Mouse (Mus musculus) heart, postnatal 10 days (tissue): Measurements from ENCODE around the gene Ufsp2. TPM values are rescaled to one million over a fixed set of nuclear protein-coding genes. Genes with fewer than 3 reads are reported as not detected.

Experiments used
- DNase-seq, 2 experiments: peaks; one replicate each; pipeline ENCODE4 v3.0.0; 2021
- intact Hi-C: fragments of 180-260 bp; cut with DNase I; formaldehyde crosslinking; loops from one replicate; pipeline ENCODE4 v1.15.1; 2025
- total RNA-seq, 2 experiments: library from RNA; stranded (reverse); gene quantifications; 2 replicates each; pipeline ENCODE4 v1.2.3; 2021

Ufsp2 gene
- 10 to 100 TPM; 29.9 to 40.9 TPM for total RNA-seq

DNA sequence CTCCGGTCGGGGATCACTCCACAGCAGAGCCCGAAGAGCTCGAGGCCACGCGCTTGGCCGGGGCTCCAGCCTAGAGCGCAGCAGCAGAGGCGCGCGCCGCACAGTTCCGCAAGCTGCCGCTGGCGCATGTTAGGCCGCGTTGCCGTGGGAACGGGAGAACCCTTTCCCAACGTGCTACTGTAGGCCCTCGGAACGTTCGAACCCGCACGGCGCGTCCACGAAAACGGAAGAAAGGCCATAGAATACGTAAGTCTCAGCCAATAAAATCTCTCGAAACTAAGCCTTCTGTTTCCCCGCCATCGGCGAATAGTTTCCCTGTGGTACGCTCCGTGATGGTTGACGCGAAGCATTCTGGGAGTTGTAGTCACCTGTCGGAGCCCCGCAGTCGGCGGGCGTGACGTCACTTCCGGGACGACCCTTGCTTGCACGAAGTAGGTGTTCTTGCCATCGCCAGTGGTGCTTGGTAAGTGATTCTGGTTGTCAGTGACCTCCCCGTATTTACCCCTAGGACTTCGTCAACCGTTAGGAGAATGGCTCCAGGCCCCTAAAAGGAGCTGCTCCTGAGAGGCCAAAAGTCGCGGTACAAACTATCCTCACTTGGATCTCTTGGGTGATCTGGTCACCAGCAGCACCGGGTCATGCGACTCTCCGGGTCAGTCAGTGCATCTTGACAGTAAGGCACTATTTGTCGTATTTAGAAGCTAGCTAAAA is at the start of gene Ufsp2, which contains the start of gene 1700029J07Rik:
Gene Ufsp2, plus strand, starts transcription at position 403 of the 711 bp plus-strand sequence.
Gene 1700029J07Rik, minus strand, starts transcription at position 127 of the 711 bp plus-strand sequence.
- intact Hi-C loops = no loop called here
- DNase-seq = peak; percentile 98 to 99

DNA sequence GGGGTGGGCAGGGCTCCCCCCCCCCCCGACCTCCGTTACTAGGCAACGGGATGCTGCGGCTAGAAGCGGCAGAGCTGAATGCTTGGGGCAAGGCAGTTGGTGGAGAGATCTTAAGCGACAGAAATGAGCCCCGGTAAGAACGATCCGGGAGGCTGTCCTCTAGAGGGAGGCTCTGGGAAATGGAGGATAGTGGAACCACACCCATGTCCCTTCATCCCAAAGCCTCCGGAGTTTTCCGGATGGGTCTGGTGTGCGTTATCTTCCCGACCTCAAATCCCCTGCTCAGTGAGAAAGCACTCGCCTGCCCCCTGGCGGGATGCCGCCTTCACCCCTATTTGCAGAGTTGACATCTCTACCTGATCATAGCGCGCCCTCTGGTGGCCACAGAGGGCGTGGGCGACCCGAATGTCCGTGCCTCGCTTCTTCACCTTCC is 40.7 kb upstream of the Ufsp2 start, which contains the start of gene Ccdc110:
Gene Ccdc110, plus strand, starts transcription at position 38 of the 433 bp plus-strand sequence.
- intact Hi-C loops = loop anchor here (1.0 to 5.0 kb wide), 7 partner anchors 47 to 572 kb away; partner anchors contain the start of gene Pdlim3
- peak; percentile 95 to 99 for DNase-seq

DNA sequence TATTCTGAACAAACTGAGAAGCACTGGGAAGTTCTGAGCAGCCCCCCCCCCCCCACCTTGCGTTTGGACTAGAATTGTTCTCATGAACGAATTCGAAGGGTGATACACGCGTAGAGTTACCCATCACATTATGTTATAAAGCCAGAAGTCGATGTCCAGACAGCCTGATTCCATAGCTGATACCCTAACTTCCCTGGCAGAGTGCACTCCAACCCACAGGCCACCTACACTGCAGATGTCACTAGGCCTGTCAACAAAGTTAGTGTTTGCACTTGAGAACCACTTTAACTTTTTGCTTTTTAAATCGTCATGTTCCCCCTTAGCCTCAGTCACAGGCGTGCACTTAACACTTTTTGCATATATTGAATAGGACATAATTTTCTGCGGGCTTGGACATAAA is 38.3 kb upstream of the Ufsp2 start:
- intact Hi-C loops = loop anchor here (5.0 kb wide), 2 partner anchors 500 to 575 kb away; no protein-coding TSS in a partner anchor
- DNase-seq = no peak

DNA sequence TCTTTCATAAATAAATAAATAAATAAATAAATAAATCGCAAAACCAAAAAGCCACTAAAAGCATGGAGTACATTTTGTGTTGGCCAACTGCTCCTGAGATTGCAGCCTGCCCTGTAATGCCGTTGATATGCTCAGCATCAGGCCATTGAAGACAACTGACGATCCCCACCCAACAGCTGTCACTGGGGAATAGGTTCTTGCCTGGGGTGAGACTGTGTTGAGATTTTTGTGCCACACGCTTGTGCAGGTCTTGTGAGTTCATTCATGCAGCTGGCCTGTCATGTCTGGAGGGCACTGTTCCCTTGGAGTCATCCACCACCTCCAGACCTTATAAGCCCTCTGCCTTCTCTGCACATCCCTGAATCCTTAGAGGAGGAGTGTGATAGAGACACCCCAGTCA is 29.0 kb upstream of the Ufsp2 start:
- intact Hi-C loops = no loop called here
- no peak for DNase-seq

DNA sequence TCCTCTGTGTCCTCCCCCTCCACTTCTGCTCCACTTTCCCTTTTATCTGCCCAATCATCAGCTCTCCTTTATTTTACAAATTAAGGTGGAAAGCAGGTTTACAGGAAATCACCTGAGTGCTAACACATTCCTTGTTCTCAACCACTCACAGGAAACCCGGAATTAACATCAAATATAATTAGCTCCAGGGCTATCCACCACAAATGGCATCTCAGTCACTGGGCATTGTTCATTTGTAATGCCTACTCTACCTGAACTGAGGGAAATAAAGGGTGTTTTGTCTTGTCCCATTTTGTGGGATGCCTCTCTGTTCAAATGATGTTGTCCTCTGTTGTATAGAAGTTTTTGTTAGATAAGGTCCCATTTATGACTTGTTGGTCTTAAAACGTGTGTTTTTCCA is 24.7 kb upstream of the Ufsp2 start:
- DNase-seq = no peak
- intact Hi-C loops = no loop called here

DNA sequence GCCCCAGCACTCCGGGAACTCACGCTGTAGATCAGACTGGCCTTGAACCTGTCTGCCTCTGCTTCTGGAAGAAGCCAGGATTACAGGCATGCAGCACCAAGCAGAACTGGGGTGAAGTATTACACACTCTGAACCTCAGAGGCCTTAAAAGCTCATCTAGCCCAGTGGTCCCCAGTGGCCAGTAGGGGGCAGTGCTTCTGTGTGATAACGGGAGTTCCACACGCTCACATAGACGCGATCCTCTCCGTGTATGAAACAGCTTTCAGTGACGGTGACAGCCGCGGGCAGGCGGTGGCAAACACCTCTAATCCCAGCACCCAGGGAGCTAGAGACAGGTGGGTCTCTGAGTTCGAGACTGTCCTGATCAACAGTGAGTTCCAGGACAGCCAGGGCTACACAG is 4.4 kb upstream of the Ufsp2 start:
- DNase-seq = no peak
- intact Hi-C loops = no loop called here

DNA sequence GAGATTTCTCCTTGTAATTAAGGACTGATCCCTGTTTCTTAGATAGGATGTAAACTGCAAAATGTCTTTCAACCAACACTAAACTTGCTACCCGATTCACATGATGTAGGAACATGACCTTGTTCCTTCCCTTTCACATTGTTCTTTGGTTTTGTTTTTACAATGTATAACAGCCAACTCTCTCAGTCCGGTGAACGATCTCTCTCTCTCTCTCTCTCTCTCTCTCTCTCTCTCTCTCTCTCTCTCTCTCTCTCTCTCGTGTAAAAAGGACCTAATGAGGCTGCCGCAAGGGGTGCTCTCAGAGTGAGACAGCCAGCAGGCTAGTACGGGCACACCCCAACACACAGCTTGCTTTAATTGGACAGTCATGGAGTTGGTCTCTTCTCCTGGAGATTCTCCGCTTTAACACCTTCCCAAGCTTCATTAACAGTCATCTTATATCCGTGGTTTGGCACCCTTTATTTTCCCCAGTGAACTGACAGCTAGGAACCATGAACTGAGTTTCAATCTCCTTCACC is 1.3 kb upstream of the Ufsp2 start:
- no peak for DNase-seq
- intact Hi-C loops = no loop called here

DNA sequence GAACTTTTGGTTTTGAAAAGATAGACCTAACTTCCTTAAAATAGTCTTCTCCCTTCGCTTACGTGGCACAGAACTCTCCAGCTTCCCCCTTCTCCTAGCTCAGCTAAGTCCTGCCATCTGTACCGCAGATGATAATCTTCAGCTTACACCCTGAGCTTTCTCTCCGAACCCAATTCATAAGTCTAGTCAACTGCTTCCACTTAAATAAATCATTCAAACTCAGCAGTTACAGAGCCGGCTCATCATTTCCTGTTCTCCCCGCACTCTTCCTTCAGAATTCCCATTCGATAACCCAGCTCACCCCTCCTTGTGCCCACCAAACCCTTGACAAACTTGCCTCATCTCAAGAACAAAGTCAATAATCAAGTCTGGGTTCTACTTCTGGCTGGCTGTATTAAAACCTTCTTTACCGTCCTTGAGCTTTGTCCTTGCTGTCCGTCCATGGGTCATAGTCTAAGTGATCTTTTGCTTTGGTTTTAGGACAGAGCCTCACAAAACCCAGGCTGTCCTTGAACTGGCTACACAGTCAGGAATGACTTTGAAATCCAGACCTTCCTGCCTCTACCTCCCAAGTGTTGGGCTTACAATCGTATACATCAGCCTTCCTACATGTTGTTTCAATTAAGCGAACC is 625 bp downstream of the Ufsp2 start:
- no peak for DNase-seq
- intact Hi-C loops = no loop called here

DNA sequence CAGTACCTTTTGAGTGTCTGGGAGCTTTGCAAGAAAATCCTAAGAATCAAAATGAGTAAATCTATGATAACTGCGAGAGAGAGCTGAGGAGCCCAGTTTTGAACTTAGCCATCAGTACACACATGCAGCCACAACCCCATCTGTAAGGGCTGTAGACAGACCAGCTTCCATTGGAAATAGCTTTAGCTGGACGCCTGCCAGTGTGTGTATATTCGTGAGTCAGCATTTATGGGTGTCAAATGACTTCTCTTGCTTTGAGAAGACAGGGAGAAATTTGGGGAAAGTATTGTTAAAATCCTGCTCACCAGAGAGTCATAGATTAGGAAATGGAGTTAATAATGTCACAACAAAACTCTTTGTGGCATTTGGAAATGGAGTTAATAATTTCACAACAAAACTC is 11.3 kb downstream of the Ufsp2 start:
- intact Hi-C loops = no loop called here

DNA sequence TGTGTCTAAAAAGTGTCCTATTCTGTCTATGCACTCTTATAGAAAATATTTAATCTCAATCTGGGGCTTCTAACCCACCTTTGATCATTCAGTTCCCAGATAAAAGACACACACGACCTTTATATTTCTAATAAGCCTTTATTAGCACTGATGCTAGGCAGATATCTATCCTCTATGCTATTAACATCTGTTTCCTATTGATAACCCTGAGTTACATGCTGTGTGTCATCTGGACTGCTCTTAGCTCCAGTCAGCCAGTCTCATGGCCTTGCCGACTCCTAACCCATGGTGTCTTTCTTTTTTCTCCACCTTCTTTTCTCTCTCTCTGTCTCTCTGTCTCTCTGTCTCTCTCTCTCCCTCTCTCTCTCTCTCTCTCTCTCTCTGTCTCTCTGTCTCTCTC is 12.9 kb downstream of the Ufsp2 start:
- intact Hi-C loops = no loop called here
- no peak for DNase-seq

More for the DNA sequence above, 11.3 kb downstream of the Ufsp2 start:
- no peak for DNase-seq

DNA sequence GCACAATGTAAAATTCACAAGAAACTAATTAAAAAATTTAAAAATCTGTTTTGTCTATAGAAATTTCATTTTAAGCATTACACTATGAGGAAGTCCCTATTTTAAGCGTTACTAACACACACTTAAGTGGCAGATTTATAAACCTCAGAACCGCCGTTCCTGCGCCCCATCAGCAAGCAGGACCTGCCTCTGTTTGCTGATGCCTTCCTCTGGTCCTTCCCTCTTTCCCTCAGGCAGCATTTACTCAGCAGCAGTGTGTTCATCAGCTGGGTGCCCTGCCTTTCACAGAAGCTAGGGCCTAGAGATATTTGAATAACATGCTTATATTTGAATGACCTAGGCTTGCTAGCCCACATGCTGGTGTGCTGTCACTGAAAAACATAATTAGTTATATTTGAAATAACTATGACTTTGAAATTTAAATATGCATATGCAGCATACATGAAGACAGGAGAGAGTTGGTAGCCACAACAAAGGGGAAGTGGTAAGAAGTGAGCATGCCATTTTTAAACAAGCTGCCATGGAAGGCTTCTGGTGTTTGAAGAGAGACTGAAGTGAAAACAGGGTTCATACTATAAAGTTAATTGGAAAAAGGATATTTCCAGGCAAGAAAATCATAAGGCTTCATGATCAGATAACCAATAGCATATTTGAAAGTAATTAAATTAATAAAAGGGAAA is 15.4 kb downstream of the Ufsp2 start:
- no peak for DNase-seq
- intact Hi-C loops = no loop called here

DNA sequence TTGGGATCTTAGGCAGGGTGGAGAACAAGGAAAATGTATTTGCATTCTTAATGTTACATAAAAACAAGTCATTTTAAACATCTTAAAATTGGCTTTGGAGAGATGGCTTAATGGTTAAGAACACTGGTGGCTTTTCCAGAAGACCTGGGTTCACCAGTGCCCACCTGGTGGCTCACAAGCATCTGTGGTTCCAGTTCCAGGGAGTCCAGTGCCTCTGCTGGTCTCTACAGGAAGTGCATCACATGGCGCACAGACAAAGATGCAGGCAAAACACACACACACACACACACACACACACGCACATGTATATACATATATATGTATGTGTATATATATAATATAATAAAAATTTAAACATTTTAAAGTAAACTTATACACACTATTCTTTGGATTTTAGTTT is 18.8 kb downstream of the Ufsp2 start:
- intact Hi-C loops = no loop called here
- DNase-seq = peak in 1 of 2 experiments; percentile 23

DNA sequence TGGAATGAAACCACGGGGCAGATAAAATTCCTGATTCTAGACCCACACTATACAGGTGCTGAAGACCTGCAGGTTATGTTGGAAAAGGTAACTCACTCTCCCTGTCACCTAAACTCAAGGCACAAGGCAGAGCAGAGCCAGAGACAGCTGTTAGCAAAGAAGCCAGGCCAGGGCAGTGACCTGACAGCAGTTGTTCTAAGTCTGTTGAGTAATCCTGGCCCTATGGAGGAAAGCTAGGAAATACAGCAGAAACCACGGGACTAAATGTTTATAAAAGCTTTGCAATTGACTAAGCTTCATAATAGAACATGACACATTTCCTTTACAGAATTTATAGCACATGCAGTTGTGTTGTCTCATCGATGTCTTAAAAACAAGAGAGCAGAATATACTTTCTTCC is 20.2 kb downstream of the Ufsp2 start:
- DNase-seq = no peak
- intact Hi-C loops = no loop called here

DNA sequence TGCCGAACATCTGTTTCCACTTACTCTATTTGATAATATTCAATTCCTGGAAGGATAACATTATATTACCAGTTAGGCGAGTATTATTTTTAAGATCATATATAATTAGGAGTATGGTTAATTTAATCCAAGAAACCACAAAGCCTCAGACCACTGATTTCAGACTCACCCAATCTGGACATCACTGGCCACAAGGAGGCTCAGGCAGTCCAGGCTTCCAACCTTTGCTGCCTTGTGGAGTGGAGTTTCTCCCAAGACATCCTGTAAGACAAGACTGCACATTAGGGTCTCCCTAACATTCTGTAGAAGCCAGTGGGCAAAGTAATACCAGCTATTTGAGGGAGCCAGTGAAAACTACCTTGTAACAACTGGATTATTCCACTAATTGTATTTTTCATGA is 22.9 kb downstream of the Ufsp2 start:
- intact Hi-C loops = loop anchor here (1.0 kb wide), 1 partner anchor 151 kb away; no protein-coding TSS in a partner anchor
- DNase-seq = no peak

DNA sequence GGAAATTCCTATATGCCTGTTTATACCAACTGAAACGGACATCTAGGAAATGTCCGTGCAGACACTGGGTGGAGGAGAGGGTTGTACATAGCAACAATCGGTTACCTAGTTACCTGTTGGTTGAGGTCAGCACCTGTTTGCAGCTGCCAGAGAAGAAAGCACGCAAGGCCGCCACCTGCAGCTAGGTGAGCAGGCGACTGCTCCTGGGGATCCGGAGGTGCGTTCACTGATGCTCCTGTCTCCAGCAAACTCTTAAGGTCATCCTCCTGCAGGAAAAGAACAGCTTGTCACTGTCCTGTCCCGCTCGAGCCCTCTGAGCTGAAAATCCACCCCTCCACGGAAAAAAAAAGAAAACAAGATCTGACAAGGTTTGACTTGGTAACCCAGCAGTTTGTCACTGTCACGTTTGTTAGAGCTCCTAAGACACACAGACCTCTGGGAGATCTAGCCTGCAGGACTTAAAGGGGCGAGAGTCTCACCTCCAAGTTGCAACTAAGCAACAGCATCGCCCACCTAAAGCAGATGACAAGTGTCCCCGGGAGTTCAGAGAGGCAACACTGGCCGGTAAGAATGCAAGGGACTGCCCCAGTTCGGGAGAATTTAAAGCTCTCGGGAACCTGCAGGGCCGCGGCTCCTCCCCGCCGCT is 23.9 kb downstream of the Ufsp2 start, which contains the start of gene Lrp2bp:
Gene Lrp2bp, plus strand, starts transcription at position 166 of the 646 bp plus-strand sequence.
- peak in 1 of 2 experiments; percentile 41 for DNase-seq
- intact Hi-C loops = no loop called here

DNA sequence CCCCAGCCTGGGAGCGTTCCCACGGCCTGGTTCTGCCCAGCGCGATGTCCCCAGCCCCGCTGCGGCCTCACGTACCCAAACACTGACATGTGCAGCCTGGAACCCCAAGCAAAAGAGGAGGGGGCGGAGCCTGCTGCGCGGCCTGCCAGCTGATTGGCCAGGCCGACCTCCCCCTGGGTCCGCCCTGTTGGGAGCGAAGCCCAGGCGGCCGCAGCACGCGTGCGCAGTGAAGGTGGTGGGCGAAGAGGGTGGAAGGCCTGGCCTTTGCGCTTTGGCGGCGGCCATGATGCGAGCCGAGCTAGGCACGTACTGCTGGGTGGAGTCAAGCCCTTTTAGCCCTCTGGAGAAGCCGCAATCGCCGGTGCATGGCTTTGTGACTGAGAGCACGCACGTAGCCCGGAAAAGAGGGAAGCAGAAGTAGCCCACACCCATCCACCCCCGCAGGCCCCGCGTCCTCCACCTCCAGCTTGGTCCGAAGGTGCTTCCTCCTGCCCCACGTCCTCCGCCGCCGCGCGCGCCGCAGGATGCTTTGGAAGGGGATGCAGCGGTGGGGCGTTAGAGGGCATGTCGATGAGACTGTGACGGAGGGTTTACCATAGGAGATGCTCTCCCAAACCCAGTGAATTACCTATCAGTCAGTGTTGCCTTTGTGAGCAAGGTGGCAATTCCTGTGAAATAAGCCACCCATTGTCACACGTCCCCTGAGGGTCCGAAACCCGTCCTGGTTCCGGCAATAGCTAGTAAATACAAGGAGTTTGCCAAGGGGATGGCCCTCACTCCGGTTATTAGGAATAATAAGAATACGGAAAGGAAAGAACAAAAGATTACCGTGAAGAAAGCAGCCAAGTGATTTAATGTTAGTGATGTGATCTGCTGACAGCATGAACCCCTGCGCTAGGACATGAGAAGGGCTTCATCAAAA is 24.7 kb downstream of the Ufsp2 start:
- intact Hi-C loops = loop anchor here (5.0 kb wide), 1 partner anchor 162 kb away; no protein-coding TSS in a partner anchor
- peak; percentile 99 to 100 for DNase-seq

DNA sequence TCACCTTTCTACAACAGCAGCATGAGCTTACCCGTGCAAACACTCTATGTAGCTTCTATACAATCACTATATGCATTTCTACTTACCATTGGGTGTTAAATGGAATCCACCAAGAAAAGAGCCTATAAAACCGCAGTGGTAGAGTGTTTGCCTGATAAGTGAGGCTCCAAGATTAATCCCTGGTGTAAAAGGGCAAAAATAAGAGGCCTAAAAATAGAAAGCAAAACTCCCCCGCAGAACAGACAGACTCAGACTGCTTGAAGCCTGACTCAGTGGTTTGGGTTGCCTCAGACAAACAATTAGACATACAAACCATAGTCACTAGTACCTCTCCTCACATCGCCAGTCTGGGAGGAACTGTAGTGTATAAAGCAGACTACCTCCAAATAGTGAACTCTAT is 30.3 kb downstream of the Ufsp2 start, which contains the start of gene Ankrd37:
Gene Ankrd37, minus strand, starts transcription at position 112 of the 400 bp plus-strand sequence.
- intact Hi-C loops = no loop called here
- DNase-seq = no peak

DNA sequence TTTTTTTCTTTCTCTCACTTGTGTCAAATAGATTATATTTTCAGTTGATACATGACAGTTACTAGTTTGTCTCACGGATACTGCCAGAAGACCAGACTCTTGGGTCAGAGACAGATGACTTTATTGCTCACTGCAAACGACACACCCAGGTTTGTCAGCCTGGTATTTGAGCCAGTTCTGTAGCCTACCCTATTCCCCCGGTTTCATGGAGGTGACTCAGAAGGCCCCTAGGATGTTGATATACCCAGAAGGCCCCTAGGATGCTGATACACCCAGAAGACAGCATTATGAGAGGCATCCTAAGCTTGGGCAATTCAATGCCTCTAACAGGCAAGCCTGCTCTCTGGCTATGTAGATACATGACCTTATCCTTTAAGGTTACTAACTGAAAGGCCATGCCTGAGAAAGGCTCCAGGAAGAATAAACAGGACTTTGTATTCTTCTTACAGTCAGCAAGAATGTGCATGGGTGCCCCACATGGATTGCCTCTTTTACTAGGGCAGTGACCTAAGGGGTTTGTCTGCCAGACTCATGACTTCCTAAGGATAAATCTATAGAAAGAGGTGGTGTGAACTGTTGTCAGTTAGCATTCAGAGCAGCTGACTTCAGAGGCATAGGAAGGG is 31.8 kb downstream of the Ufsp2 start:
- DNase-seq = no peak
- intact Hi-C loops = no loop called here

DNA sequence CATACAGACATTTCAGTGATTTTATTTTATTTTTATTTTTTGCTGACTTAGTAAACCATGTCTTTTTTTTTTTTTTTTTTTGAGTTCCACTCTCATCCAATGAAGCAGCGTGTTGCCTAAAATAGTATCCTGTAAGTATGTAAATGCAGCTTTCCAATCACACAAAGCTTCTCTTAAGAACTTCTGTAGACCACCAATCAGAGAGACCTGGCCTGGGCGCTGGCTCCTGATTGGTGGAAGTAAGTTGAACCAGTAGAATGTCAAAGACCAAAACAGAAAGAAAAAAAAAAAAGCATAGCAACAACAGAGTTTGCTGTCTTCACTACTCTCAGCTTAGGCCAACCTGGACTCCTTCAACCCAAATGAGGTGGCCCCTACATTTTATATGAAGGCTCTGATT is 35.0 kb downstream of the Ufsp2 start:
- intact Hi-C loops = no loop called here
- DNase-seq = peak; percentile 40 to 45
